Mouse (Mus musculus): ENCODE results near the gene Actr2. TPM values are rescaled to one million over a fixed set of nuclear protein-coding genes. Genes with fewer than 3 reads are reported as not detected.
"Not testable (repeated sequence)": the region's sequence is repeated elsewhere in the genome, so short reads cannot be mapped to it uniquely, and the experiment has no call there.

Actr2 gene
- polyA plus RNA-seq, 1 experiment from 2014 or later = 104 TPM

DNA sequence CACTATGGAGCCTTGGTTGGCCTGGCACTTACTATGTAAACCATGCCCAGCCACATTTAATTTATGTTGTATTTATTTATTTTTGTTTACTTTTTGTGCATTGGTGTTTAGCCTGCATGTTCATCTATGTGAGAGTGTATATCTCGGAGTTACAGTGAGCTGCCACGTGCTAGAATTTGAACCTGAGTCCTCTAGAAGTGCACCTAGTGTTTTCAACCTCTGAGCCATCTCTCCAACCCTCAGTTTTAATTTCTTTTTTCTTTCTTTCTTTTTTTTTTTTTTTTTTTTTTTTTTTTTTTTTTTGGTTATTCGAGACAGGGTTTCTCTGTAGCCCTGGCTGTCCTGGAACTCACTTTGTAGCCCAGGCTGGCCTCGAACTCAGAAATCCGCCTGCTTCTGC, 81.7 kb downstream of the Actr2 start:
- WGBS = 91% methylated on average over 5 of the region's 5 CpGs
- H3K36me3 ChIP-seq; H3K4me3 ChIP-seq (replicated peaks); H3K9me3 ChIP-seq; H3K27ac ChIP-seq; H3K9ac ChIP-seq (replicated peaks); H3K4me1 ChIP-seq (replicated peaks); H3K4me2 ChIP-seq; H3K27me3 ChIP-seq; ATAC-seq (ENCODE audit: insufficient number of reproducible peaks, insufficient read depth, low FRiP score, low TSS enrichment, low read depth): not testable (repeated sequence)

DNA sequence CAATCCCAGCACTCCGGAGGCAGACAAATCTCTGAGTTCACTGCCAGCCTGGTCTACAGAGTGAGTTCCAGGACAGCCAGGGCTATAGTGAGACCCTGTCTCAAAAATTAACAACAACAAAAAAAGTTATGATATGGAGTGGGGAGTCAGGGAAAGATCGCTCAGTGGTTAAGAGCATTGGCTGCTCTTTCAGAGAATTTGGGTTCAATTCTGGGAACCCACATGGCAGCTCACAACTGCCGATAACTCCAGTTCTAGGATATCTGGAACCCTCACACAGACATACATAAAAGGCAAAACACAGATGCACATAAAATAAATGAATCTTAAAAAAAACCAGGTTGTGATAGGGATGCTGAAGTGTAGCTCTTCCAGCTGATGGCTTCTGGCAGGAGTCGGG, 83.7 kb downstream of the Actr2 start:
- WGBS = 93% methylated on average over 4 of the region's 4 CpGs
- ATAC-seq (ENCODE audit: insufficient number of reproducible peaks, insufficient read depth, low FRiP score, low TSS enrichment, low read depth) = no peak

GRCm38 (mm10) chr11:20028396-20028795, 84.3 kb downstream of the Actr2 start:
- H3K9ac ChIP-seq (replicated peaks) = no peak overlapping the region
- no peak overlapping the region for H3K4me3 ChIP-seq (replicated peaks)
- H3K36me3 ChIP-seq = peaks cover 22% of the 10 kb centered on the region; the same call in 1 of the 2 replicates
- WGBS = 88% methylated on average over 6 of the region's 6 CpGs
- H3K4me1 ChIP-seq (replicated peaks) = no peaks in the 10 kb centered on the region
- peaks cover 5% of the 10 kb centered on the region; the same call in 1 of the 2 replicates for H3K9me3 ChIP-seq
- ATAC-seq (ENCODE audit: insufficient number of reproducible peaks, insufficient read depth, low FRiP score, low TSS enrichment, low read depth) = no peak
- no peak overlapping the region for H3K4me2 ChIP-seq
- no peaks in the 10 kb centered on the region for H3K27me3 ChIP-seq
- H3K27ac ChIP-seq = no peak overlapping the region

More for the DNA sequence above, 83.7 kb downstream of the Actr2 start:
- Histone ChIP-seq H3K4me1 (replicated peaks) (no peaks in the 10 kb centered on the region), H3K36me3 (peaks cover 20% of the 10 kb centered on the region; the same call in 1 of the 2 replicates), H3K9ac (replicated peaks) (no peak overlapping the region), H3K27ac (no peak overlapping the region), H3K4me2 (no peak overlapping the region), H3K4me3 (replicated peaks) (no peak overlapping the region), H3K9me3 (peaks cover 5% of the 10 kb centered on the region; the same call in 1 of the 2 replicates), H3K27me3 (no peaks in the 10 kb centered on the region)

DNA sequence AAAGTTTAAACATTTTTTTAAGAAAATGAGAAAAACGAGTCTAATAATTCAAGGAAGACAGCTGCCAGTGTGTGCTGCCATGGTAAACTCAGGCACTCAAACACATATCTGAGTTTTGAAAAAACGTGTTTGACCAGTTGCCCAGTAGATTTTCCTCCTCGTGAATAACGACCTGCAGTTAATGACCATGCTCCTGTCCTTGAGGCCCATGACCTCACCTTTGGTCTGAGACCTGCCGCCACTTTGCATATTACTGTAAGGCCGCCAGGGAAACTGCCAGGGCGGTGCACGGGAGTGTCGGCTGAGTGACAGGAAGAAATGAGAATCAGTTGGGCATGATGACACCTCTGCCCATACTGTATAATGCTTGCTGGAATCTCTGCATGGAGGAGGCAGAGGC, 85.0 kb downstream of the Actr2 start:
- Histone ChIP-seq H3K9ac (replicated peaks) (no peak overlapping the region), H3K9me3 (peaks cover 5% of the 10 kb centered on the region; the same call in 1 of the 2 replicates), H3K4me1 (replicated peaks) (no peaks in the 10 kb centered on the region), H3K27ac (no peak overlapping the region), H3K4me2 (no peak overlapping the region), H3K27me3 (no peaks in the 10 kb centered on the region), H3K36me3 (peaks cover 27% of the 10 kb centered on the region; the same call in 1 of the 2 replicates), H3K4me3 (replicated peaks) (no peak overlapping the region)
- ATAC-seq (ENCODE audit: insufficient number of reproducible peaks, insufficient read depth, low FRiP score, low TSS enrichment, low read depth) = no peak
- 71% methylated on average over 9 of the region's 9 CpGs for WGBS

GRCm38 (mm10) chr11:20025899-20026298, 86.8 kb downstream of the Actr2 start:
- H3K27me3 ChIP-seq = no peaks in the 10 kb centered on the region
- H3K4me3 ChIP-seq (replicated peaks) = no peak overlapping the region
- no peak overlapping the region for H3K27ac ChIP-seq
- no peak overlapping the region for H3K9ac ChIP-seq (replicated peaks)
- H3K4me2 ChIP-seq = no peak overlapping the region
- H3K4me1 ChIP-seq (replicated peaks) = no peaks in the 10 kb centered on the region
- no peak for ATAC-seq (ENCODE audit: insufficient number of reproducible peaks, insufficient read depth, low FRiP score, low TSS enrichment, low read depth)
- peaks cover 40% of the 10 kb centered on the region for H3K36me3 ChIP-seq
- WGBS = 63% methylated on average over 11 of the region's 11 CpGs
- H3K9me3 ChIP-seq = peaks cover 9% of the 10 kb centered on the region

DNA sequence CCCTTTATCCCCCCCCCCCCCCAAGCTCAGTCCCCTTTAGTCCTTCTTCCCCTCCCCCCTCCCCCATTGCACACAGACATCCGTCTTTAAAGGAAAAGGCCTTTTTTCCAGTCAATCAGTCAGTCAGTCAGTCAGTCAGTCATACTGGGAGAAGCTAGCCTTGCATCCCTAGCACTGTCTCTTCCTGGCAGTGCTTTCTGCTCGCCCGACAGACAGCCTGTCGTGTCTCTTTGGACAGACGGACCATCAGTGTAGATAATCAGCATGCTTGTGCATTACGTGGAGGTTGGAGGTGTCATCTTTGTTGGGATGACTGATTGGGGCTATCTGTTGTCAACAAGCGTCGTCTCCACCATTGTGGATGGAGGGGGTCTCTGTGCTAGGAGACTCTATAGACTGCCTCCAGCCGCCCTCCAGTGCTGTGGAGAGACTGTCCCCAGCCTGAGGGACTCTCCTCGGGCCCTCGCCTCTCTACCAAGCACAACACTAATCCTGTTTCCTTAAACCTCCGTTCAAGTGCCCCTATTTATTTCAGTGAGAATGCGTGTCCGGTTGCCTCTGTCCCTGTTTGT, 89.7 kb downstream of the Actr2 start:
- peaks cover 38% of the 10 kb centered on the region for H3K9me3 ChIP-seq
- H3K4me3 ChIP-seq (replicated peaks) = no peak overlapping the region
- no peak for ATAC-seq (ENCODE audit: insufficient number of reproducible peaks, insufficient read depth, low FRiP score, low TSS enrichment, low read depth)
- WGBS = 90% methylated on average over 14 of the region's 14 CpGs
- no peak overlapping the region for H3K9ac ChIP-seq (replicated peaks)
- no peak overlapping the region for H3K27ac ChIP-seq
- H3K27me3 ChIP-seq = no peaks in the 10 kb centered on the region
- peaks cover 69% of the 10 kb centered on the region for H3K36me3 ChIP-seq
- no peak overlapping the region for H3K4me2 ChIP-seq
- no peaks in the 10 kb centered on the region for H3K4me1 ChIP-seq (replicated peaks)

GRCm38 (mm10) chr11:20022462-20022861, 90.3 kb downstream of the Actr2 start:
- no peak overlapping the region for H3K4me2 ChIP-seq
- 94% methylated on average over 2 of the region's 2 CpGs for WGBS
- H3K9me3 ChIP-seq = peaks cover 39% of the 10 kb centered on the region
- no peak overlapping the region for H3K9ac ChIP-seq (replicated peaks)
- H3K27me3 ChIP-seq = no peaks in the 10 kb centered on the region
- H3K4me3 ChIP-seq (replicated peaks) = no peak overlapping the region
- no peak overlapping the region for H3K27ac ChIP-seq
- H3K36me3 ChIP-seq = peaks cover 75% of the 10 kb centered on the region
- no peaks in the 10 kb centered on the region for H3K4me1 ChIP-seq (replicated peaks)
- no peak for ATAC-seq (ENCODE audit: insufficient number of reproducible peaks, insufficient read depth, low FRiP score, low TSS enrichment, low read depth)

- no peak overlapping the region for H3K27ac ChIP-seq
- H3K4me3 ChIP-seq (replicated peaks) = no peak overlapping the region
- H3K9me3 ChIP-seq = peaks cover 39% of the 10 kb centered on the region
- H3K4me1 ChIP-seq (replicated peaks) = no peaks in the 10 kb centered on the region
- H3K36me3 ChIP-seq = peaks cover 85% of the 10 kb centered on the region
- H3K4me2 ChIP-seq = no peak overlapping the region
- 98% methylated on average over 35 of the region's 35 CpGs for WGBS
- no peak overlapping the region for H3K9ac ChIP-seq (replicated peaks)
- no peak for ATAC-seq (ENCODE audit: insufficient number of reproducible peaks, insufficient read depth, low FRiP score, low TSS enrichment, low read depth)
- H3K27me3 ChIP-seq = no peaks in the 10 kb centered on the region
Measured at GRCm38 (mm10) chr11:20020720-20021119, 92.0 kb downstream of the Actr2 start.

- Histone ChIP-seq H3K27me3 (no peaks in the 10 kb centered on the region), H3K4me3 (replicated peaks) (no peak overlapping the region), H3K4me2 (no peak overlapping the region), H3K36me3 (peaks cover 84% of the 10 kb centered on the region), H3K9ac (replicated peaks) (no peak overlapping the region), H3K9me3 (peaks cover 39% of the 10 kb centered on the region), H3K27ac (no peak overlapping the region), H3K4me1 (replicated peaks) (no peaks in the 10 kb centered on the region)
- no peak for ATAC-seq (ENCODE audit: insufficient number of reproducible peaks, insufficient read depth, low FRiP score, low TSS enrichment, low read depth)
- 98% methylated on average over 2 of the region's 2 CpGs for WGBS
Measured at GRCm38 (mm10) chr11:20018905-20019304, 93.8 kb downstream of the Actr2 start.

DNA sequence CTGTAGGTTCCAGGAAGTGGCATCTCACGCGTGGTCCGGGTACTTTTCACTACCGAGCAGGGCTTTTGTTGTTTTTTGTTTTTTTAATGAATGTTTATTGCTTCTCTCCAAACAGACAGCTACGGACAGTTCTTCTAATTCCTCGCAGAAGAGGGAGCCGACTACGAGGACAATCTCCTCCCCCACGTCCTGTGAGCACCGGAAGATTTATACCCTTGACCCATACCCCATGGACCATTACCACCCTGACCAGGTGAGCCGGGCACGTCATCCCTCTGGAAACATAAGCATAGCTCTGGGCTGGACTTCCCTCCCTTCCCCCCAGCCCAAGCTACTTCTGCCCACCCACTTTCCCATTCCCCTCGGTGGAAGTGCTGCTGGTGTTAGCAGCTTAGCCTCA, 94.8 kb downstream of the Actr2 start:
- H3K9me3 ChIP-seq = peaks cover 39% of the 10 kb centered on the region

DNA sequence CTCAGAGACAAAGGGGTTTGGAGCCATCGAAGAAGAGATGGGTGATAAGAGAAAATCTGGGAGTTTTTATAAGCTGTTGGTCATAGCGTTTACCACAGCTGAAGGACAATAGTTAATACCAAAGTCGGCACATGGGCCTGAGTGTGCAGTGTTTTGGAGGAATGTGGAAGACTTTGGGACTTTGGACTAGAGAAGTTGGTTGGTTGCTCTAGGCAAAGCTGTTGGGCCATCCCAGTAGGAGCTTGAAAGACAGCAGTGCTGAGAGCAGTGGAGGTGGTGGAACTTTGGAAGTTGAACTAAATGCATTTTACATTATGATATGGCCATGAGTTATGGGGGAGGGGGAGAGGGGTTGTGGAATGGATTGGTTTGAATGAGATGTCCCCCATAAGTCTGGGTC, 99.3 kb downstream of the Actr2 start:
- peaks cover 12% of the 10 kb centered on the region for H3K4me1 ChIP-seq (replicated peaks)
- peaks cover 5% of the 10 kb centered on the region; the same call in 1 of the 2 replicates for H3K9me3 ChIP-seq
- no peak overlapping the region for H3K4me2 ChIP-seq
- no peak overlapping the region for H3K4me3 ChIP-seq (replicated peaks)
- no peak overlapping the region for H3K9ac ChIP-seq (replicated peaks)
- H3K27ac ChIP-seq = no peak overlapping the region
- no peaks in the 10 kb centered on the region for H3K27me3 ChIP-seq
- ATAC-seq (ENCODE audit: insufficient number of reproducible peaks, insufficient read depth, low FRiP score, low TSS enrichment, low read depth) = no peak
- 95% methylated on average over 3 of the region's 3 CpGs for WGBS
- H3K36me3 ChIP-seq = peaks cover 69% of the 10 kb centered on the region

More for the DNA sequence above, 94.8 kb downstream of the Actr2 start:
- no peaks in the 10 kb centered on the region for H3K4me1 ChIP-seq (replicated peaks)
- WGBS = 93% methylated on average over 13 of the region's 13 CpGs
- H3K27me3 ChIP-seq = no peaks in the 10 kb centered on the region
- no peak overlapping the region for H3K4me3 ChIP-seq (replicated peaks)
- no peak overlapping the region for H3K9ac ChIP-seq (replicated peaks)
- peaks cover 83% of the 10 kb centered on the region for H3K36me3 ChIP-seq
- no peak overlapping the region for H3K4me2 ChIP-seq
- ATAC-seq (ENCODE audit: insufficient number of reproducible peaks, insufficient read depth, low FRiP score, low TSS enrichment, low read depth) = no peak
- no peak overlapping the region for H3K27ac ChIP-seq
